Mouse (Mus musculus) ovary, postnatal 36 days (tissue): ENCODE data around the gene Klhl31.

Experiments
- DNase-seq: peaks from one replicate; pipeline ENCODE4 v3.0.0; 2022; ENCODE audit warnings: low spot score, mixed read lengths

The Klhl31 gene

GRCm38 (mm10) chr9:77624171-77624570 lies 12.1 kb upstream of the Klhl31 start:
- no peak for DNase-seq

GRCm38 (mm10) chr9:77628676-77629075 lies 7.6 kb upstream of the Klhl31 start:
- DNase-seq: no peak

- DNase-seq: no peak
These were observed 6.6 kb upstream of the Klhl31 start for GRCm38 (mm10) chr9:77629708-77630107.

- DNase-seq: no peak
These were observed 5.5 kb upstream of the Klhl31 start for GRCm38 (mm10) chr9:77630764-77631163.

GRCm38 (mm10) chr9:77632432-77632831 lies 3.9 kb upstream of the Klhl31 start:
- no peak for DNase-seq

GRCm38 (mm10) chr9:77636003-77636402 lies 297 bp upstream of the Klhl31 start:
- DNase-seq: no peak

GRCm38 (mm10) chr9:77637357-77637756 lies 1.1 kb downstream of the Klhl31 start:
- DNase-seq: no peak

- no peak for DNase-seq
These were observed 8.9 kb downstream of the Klhl31 start for GRCm38 (mm10) chr9:77645176-77645575.

GRCm38 (mm10) chr9:77651847-77652246 lies 15.5 kb downstream of the Klhl31 start:
- no peak for DNase-seq

- no peak for DNase-seq
These were observed 17.6 kb downstream of the Klhl31 start for GRCm38 (mm10) chr9:77653907-77654306.

GRCm38 (mm10) chr9:77655181-77655934 lies 19.1 kb downstream of the Klhl31 start:
- peak; percentile 45 for DNase-seq

- peak; percentile 29 for DNase-seq
These were observed 19.6 kb downstream of the Klhl31 start for GRCm38 (mm10) chr9:77655935-77656288.

- DNase-seq: no peak
These were observed 26.6 kb downstream of the Klhl31 start for GRCm38 (mm10) chr9:77662917-77663316.

GRCm38 (mm10) chr9:77670095-77670494 lies 33.8 kb downstream of the Klhl31 start:
- no peak for DNase-seq

- DNase-seq: no peak
These were observed 34.7 kb downstream of the Klhl31 start for GRCm38 (mm10) chr9:77671004-77671403.

- DNase-seq: no peak
These were observed 36.9 kb downstream of the Klhl31 start for GRCm38 (mm10) chr9:77673218-77673617.

- no peak for DNase-seq
These were observed 37.7 kb downstream of the Klhl31 start for GRCm38 (mm10) chr9:77673986-77674385.

- DNase-seq: no peak
These were observed 48.6 kb downstream of the Klhl31 start for GRCm38 (mm10) chr9:77684938-77685337.

- DNase-seq: no peak
These were observed 49.7 kb downstream of the Klhl31 start for GRCm38 (mm10) chr9:77685825-77686500.

GRCm38 (mm10) chr9:77692707-77693106 lies 56.4 kb downstream of the Klhl31 start:
- DNase-seq: no peak

- DNase-seq: no peak
These were observed 57.1 kb downstream of the Klhl31 start for GRCm38 (mm10) chr9:77693405-77693804.

- no peak for DNase-seq
These were observed 59.3 kb downstream of the Klhl31 start for GRCm38 (mm10) chr9:77695586-77695985.

- no peak for DNase-seq
These were observed 67.2 kb downstream of the Klhl31 start for GRCm38 (mm10) chr9:77703476-77703875.

- no peak for DNase-seq
These were observed 67.8 kb downstream of the Klhl31 start for GRCm38 (mm10) chr9:77704108-77704507.
